Mouse (Mus musculus): ENCODE measurements around the gene Il1f9.
A peak's percentile ranks its signal among the peaks of the same experiment; 100 is the strongest.
"Not testable (repeated sequence)": the region's sequence is repeated elsewhere in the genome, so short reads cannot be mapped to it uniquely, and the experiment has no call there.

Il1f9 gene

DNA sequence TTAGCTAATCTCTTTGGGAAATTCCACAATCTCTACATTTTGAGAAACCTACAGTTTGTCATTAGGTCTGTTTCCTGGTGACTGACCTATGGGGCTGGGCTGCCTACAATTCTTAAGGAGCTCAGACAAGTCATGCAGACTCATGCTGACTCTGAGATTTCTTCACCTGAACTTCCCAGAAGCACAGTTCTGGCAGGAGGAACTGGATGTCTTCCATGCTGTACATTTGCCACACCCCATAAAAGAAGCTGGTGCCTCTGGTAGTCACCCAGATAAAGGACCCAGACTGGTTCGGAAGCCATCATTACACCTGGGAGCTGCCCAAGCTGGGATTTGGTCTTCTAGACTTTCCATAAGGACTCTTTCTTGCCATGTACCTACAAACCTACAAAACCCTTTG is at the start of gene Il1f9:
Gene Il1f9, plus strand, starts transcription at position 301 of the 400 bp plus-strand sequence.
- no peak for DNase-seq (ENCODE audit: low spot score)

DNA sequence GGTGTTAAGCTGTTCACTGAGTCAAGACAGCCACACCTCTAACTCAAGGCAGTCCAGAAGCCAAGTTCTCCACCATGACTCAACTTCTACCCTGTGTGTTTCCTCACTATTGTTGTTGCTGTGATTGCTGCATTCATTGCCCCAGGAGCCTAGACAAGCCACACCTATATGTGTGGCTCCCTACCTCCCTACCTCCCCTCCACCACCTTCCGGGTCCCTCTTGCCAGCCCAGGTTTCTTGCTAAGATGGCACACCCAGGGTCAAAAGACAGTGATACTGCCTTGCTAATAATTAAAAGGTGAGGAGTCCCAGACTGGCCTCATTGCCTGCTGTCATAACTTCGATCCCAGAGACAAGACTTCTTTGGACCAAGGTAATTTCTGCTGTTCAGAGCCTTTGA is 33.4 kb upstream of the Il1f9 start, which contains the start of gene Il1f8:
Gene Il1f8, plus strand, starts transcription at position 301 of the 400 bp plus-strand sequence.
- no peak for DNase-seq (ENCODE audit: low spot score)

DNA sequence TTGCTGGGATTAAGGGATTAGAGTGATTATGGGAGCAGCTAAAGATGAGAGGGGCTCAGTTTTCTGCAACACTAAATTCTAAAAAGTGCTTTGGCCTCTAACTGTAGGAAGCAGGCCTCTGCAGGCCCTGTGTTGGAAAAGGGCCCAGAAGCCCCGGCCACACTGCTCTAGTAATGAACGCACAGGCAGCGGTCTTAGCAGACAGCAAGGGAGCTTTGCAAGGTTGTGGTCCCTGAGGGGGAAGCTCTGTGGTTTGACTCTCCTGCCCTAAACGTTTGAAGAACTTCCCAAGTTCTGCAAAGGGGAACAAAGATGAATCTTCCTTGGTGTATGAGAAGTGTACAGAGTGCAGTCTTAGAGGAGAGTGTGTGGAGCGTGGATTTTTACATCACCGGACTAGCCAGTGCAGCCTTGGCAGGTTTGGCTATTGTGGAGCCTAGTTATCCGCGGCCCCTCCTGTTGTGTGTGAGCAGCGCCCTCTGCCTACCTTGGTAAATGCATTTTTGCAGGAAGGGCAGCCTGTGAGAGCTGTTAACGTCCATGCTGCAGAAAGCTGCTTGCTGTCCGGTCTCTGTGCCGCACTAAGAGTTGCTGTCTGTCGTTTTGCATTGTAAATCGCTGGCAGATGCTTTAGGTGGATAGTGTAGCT is 4.5 kb upstream of the Il1f9 start:
- peak; percentile 29 for DNase-seq (ENCODE audit: low spot score)

GRCm38 (mm10) chr2:24182423-24183147 is 3.7 kb upstream of the Il1f9 start:
- DNase-seq (ENCODE audit: low spot score), result not testable (repeated sequence)

- DNase-seq (ENCODE audit: low spot score), result not testable (repeated sequence)
Measured at GRCm38 (mm10) chr2:24184092-24184491, 2.2 kb upstream of the Il1f9 start.

DNA sequence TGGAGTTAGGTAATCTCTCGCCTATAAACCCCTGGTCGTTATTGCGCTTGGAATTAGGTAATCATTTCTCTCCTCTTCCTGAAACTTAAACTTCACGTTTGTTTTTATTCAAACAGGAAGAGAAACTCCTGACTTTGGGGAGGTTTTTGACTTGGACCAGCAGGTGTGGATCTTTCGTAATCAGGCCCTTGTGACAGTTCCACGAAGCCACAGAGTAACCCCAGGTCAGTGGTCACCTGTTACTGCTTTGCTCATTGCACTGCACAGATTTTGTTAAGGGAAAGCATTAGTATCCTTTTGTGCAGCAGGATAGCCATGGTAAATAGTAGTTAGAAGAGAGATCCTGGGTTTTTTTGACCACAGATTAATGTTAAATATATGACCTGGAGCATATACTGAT is 1.3 kb downstream of the Il1f9 start:
- DNase-seq (ENCODE audit: low spot score), result no peak

- DNase-seq (ENCODE audit: low spot score), result no peak
Measured at GRCm38 (mm10) chr2:24188189-24188588, 1.9 kb downstream of the Il1f9 start.

GRCm38 (mm10) chr2:24215118-24215517 is 28.8 kb downstream of the Il1f9 start, which contains the start of gene Il1f6:
TSS of gene Il1f6 (plus strand) at chr2:24215418.
- no peak for DNase-seq (ENCODE audit: low spot score)

DNA sequence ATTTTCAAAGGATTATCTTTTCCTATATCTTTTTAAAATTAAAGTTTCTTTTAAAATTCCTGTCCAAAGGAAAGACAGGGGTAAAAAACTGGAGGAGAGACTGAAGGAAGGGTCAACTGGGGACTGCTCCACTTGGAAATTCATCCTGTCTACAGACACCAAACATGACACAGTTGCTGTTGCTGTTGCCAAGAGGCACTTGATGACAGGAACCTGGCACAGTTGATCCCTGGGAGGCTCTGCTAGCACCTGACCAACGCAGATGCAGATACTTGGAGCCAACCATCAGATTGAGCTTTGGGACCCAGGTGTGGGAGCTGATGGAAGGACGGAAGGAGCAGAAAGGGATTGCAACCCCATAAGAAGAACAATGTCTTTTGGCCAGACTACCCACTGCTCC is 40.9 kb downstream of the Il1f9 start:
- no peak for DNase-seq (ENCODE audit: low spot score)

All from ovary, adult 18-20 months (tissue).